Mouse (Mus musculus) brown adipose tissue, adult 24 weeks (tissue): ENCODE data around the gene Mvd. TPM values are rescaled to one million over a fixed set of nuclear protein-coding genes. Genes with fewer than 3 reads are reported as not detected.

Experiments
- H3K27ac ChIP-seq: fragments of 200-500 bp; replicated peaks from 2 replicates; pipeline ENCODE4 v1.5.1; 2012; ENCODE audit warnings: low read depth, mild to moderate bottlenecking, low read length
- H3K4me1 ChIP-seq: fragments of 200-500 bp; 2 replicates; pipeline ENCODE4 v1.6.1; 2012; ENCODE audit warnings: low read length, mixed read lengths; ENCODE audit not compliant: control insufficient read depth, insufficient read depth, insufficient read length
- H3K4me3 ChIP-seq: fragments of 200-500 bp; 2 replicates; pipeline ENCODE4 v1.5.1; 2012; ENCODE audit warnings: low read depth, mild to moderate bottlenecking, low read length, moderate library complexity; ENCODE audit not compliant: insufficient read depth
- polyA plus RNA-seq: library from polyadenylated mRNA; stranded (reverse); fragments of >200 nt; gene quantifications from 2 replicates; pipeline ENCODE4 v1.2.4, GENCODE M21; 2012; ENCODE audit not compliant: missing spikeins, insufficient read depth, insufficient read length

Mvd gene
- polyA plus RNA-seq, 1 experiment: 10.0 TPM

GRCm38 (mm10) chr8:122423217-122423616, 20.0 kb downstream of the Mvd start:
- H3K27ac ChIP-seq: no peak overlapping the region
- H3K4me1 ChIP-seq: no peaks in the 10 kb centered on the region
- H3K4me3 ChIP-seq: no peak overlapping the region

- no peak within 1 kb of the TSS for H3K4me3 ChIP-seq
- H3K4me1 ChIP-seq: no peaks in the 10 kb centered on the region
- no peak within 1 kb of the TSS for H3K27ac ChIP-seq
These were observed 21.7 kb downstream of the Mvd start, which contains the start of gene Il17c for GRCm38 (mm10) chr8:122421376-122422070. TSS of gene Il17c (plus strand) at chr8:122422020.

- no peaks in the 10 kb centered on the region for H3K4me1 ChIP-seq
- no peak overlapping the region for H3K4me3 ChIP-seq
- no peak overlapping the region for H3K27ac ChIP-seq
These were observed 23.2 kb downstream of the Mvd start for GRCm38 (mm10) chr8:122419881-122420555.

- H3K4me3 ChIP-seq: no peak overlapping the region
- no peak overlapping the region for H3K27ac ChIP-seq
These were observed 27.7 kb downstream of the Mvd start for GRCm38 (mm10) chr8:122415554-122415953.

GRCm38 (mm10) chr8:122414311-122414710, 28.9 kb downstream of the Mvd start:
- Histone ChIP-seq H3K4me1 (no peaks in the 10 kb centered on the region), H3K4me3 (no peak overlapping the region), H3K27ac (no peak overlapping the region)

More at GRCm38 (mm10) chr8:122415554-122415953, 27.7 kb downstream of the Mvd start:
- H3K4me1 ChIP-seq: no peaks in the 10 kb centered on the region

GRCm38 (mm10) chr8:122407678-122408077, 35.5 kb downstream of the Mvd start:
- Histone ChIP-seq H3K27ac (no peak overlapping the region), H3K4me3 (no peak overlapping the region), H3K4me1 (no peaks in the 10 kb centered on the region)

GRCm38 (mm10) chr8:122405146-122405805, 37.9 kb downstream of the Mvd start:
- no peak overlapping the region for H3K27ac ChIP-seq
- no peaks in the 10 kb centered on the region for H3K4me1 ChIP-seq
- H3K4me3 ChIP-seq: no peak overlapping the region

GRCm38 (mm10) chr8:122398186-122398585, 45.0 kb downstream of the Mvd start:
- Histone ChIP-seq H3K27ac (no peak overlapping the region), H3K4me1 (no peaks in the 10 kb centered on the region), H3K4me3 (no peak overlapping the region)

- Histone ChIP-seq H3K27ac (no peak overlapping the region), H3K4me3 (no peak overlapping the region), H3K4me1 (no peaks in the 10 kb centered on the region)
These were observed 47.9 kb downstream of the Mvd start for GRCm38 (mm10) chr8:122395291-122395690.

GRCm38 (mm10) chr8:122393717-122394116, 49.5 kb downstream of the Mvd start:
- Histone ChIP-seq H3K4me1 (no peaks in the 10 kb centered on the region), H3K27ac (no peak overlapping the region)

GRCm38 (mm10) chr8:122390758-122391157, 52.5 kb downstream of the Mvd start:
- no peak overlapping the region for H3K4me3 ChIP-seq
- no peaks in the 10 kb centered on the region for H3K4me1 ChIP-seq
- no peak overlapping the region for H3K27ac ChIP-seq

More at GRCm38 (mm10) chr8:122393717-122394116, 49.5 kb downstream of the Mvd start:
- H3K4me3 ChIP-seq: no peak overlapping the region

- no peak overlapping the region for H3K4me3 ChIP-seq
- H3K4me1 ChIP-seq: no peaks in the 10 kb centered on the region
- no peak overlapping the region for H3K27ac ChIP-seq
These were observed 53.9 kb downstream of the Mvd start for GRCm38 (mm10) chr8:122389357-122389756.

Other genes starting within 250 kb of the Mvd start
- 3.4 and 6.1 TPM in 2 replicates for gene Zfpm1, start 161.3 kb downstream of the Mvd start, polyA plus RNA-seq
- not detected in 2 replicates for gene Trhr2, start 82.7 kb downstream of the Mvd start, polyA plus RNA-seq
- 14.5 and 15.7 TPM in 2 replicates for gene Zc3h18, start 66.8 kb downstream of the Mvd start, polyA plus RNA-seq
- not detected in 2 replicates for gene Il17c, start 21.4 kb downstream of the Mvd start, polyA plus RNA-seq
- gene Cyba, start 10.5 kb downstream of the Mvd start, polyA plus RNA-seq: 15.3 and 16.5 TPM in 2 replicates
- not detected in 2 replicates for gene Snai3, start 17.3 kb upstream of the Mvd start, polyA plus RNA-seq
- gene Rnf166, start 32.6 kb upstream of the Mvd start, polyA plus RNA-seq: 19.0 and 28.7 TPM in 2 replicates
- 13.8 and 15.1 TPM in 2 replicates for gene Ctu2, start 32.7 kb upstream of the Mvd start, polyA plus RNA-seq
- gene Piezo1, start 107.9 kb upstream of the Mvd start, polyA plus RNA-seq: 14.7 and 20.4 TPM in 2 replicates
- gene Cdt1, start 124.6 kb upstream of the Mvd start, polyA plus RNA-seq: 0.48 and 0.58 TPM in 2 replicates
- 17.3 and 19.4 TPM in 2 replicates for gene Aprt, start 133.5 kb upstream of the Mvd start, polyA plus RNA-seq
- gene Galns, start 168.0 kb upstream of the Mvd start, polyA plus RNA-seq: 1.9 and 2.7 TPM in 2 replicates
- gene Trappc2l, start 168.2 kb upstream of the Mvd start, polyA plus RNA-seq: 81.0 and 89.0 TPM in 2 replicates
- gene Pabpn1l, start 179.3 kb upstream of the Mvd start, polyA plus RNA-seq: not detected in 2 replicates